Mouse (Mus musculus) limb, embryonic 11.5 days (tissue): Measurements from ENCODE around the gene Sox14. TPM values are rescaled to one million over a fixed set of nuclear protein-coding genes. Genes with fewer than 3 reads are reported as not detected.
A peak's percentile ranks its signal among the peaks of the same experiment; 100 is the strongest.

Experiments
- ATAC-seq: fragments of 200-750 bp; cut with Nextera tagmentation; 2 replicates; pipeline ENCODE4 v1.8.0; 2017; ENCODE audit warnings: low read depth; ENCODE audit not compliant: insufficient number of reproducible peaks, low FRiP score, low TSS enrichment
- DNase-seq: peaks from one replicate; pipeline ENCODE4 v3.0.0-alpha.2; 2015; ENCODE audit warnings: low spot score
- H3K27ac ChIP-seq: fragments of 300-500 bp; sonication (generic); replicated peaks from 2 replicates; pipeline ENCODE4 v1.5.1; 2014; ENCODE audit warnings: low read depth, mild to moderate bottlenecking, low read length
- H3K27me3 ChIP-seq: fragments of 300-500 bp; sonication (generic); 2 replicates; pipeline ENCODE4 v1.6.1; 2014; ENCODE audit warnings: mild to moderate bottlenecking, low read length, mixed read lengths; ENCODE audit not compliant: control insufficient read depth, insufficient read depth
- H3K36me3 ChIP-seq: fragments of 300-500 bp; sonication (generic); 2 replicates; pipeline ENCODE4 v1.6.1; 2014; ENCODE audit warnings: mild to moderate bottlenecking, low read length, moderate library complexity, mixed read lengths; ENCODE audit not compliant: control insufficient read depth, insufficient read depth
- H3K4me1 ChIP-seq: fragments of 300-500 bp; sonication (generic); 2 replicates; pipeline ENCODE4 v1.6.1; 2014; ENCODE audit warnings: low read length, mixed read lengths; ENCODE audit not compliant: control insufficient read depth, insufficient read depth
- H3K4me2 ChIP-seq: fragments of 300-500 bp; sonication (generic); 2 replicates; pipeline ENCODE4 v1.6.1; 2014; ENCODE audit warnings: low read depth, mild to moderate bottlenecking, moderate library complexity; ENCODE audit not compliant: severe bottlenecking
- H3K4me3 ChIP-seq: fragments of 300-500 bp; sonication (generic); 2 replicates; pipeline ENCODE4 v1.5.1; 2014; ENCODE audit warnings: low read depth, low read length
- H3K9ac ChIP-seq: fragments of 300-500 bp; sonication (generic); 2 replicates; pipeline ENCODE4 v1.6.1; 2014; ENCODE audit warnings: mild to moderate bottlenecking, low read length
- H3K9me3 ChIP-seq: fragments of 300-500 bp; sonication (generic); 2 replicates; pipeline ENCODE4 v1.6.1; 2016; ENCODE audit warnings: low read length; ENCODE audit not compliant: control insufficient read depth
- WGBS: fragments of 180-500 bp; shearing (Covaris S2); extraction: QIAGEN DNeasy Blood & Tissue Kit; methylation state at CpG from one replicate; pipeline ENCODE4 v1.1.7; 2014; 5-methylcytosine and 5-hydroxymethylcytosine counted together
- polyA plus RNA-seq: library from polyadenylated mRNA; unstranded; fragments of >200 nt; fragmentation: Nextera tagmentation; extraction: Ambion mirVana; gene quantifications from 2 replicates; pipeline ENCODE4 v1.2.1, GENCODE M21; 2014

The Sox14 gene
- polyA plus RNA-seq, 1 experiment from 2014 or later: 0.20 TPM

DNA sequence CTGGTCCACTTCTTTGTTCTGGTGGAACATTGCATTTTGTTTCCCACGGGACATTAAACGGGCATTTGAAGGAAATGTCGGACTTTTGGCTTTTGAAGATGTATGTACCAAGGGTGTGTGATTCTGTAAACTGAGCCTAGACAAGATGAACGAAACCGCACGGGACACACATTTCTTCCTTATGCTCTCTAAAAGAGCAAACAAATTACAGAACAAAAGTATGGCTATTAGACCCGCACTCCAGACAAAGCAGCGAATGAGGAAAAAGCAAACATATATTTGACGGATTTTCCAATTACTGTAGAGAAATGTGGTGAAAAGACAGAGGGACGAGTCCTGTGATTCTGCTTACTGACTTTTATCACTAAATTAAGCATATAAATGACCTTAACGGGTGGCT, 7.9 kb downstream of the Sox14 start:
- Histone ChIP-seq H3K9ac (no peak overlapping the region), H3K27me3 (peaks cover 71% of the 10 kb centered on the region), H3K4me1 (peaks cover 6% of the 10 kb centered on the region; the same call in 1 of the 2 replicates), H3K4me3 (no peak overlapping the region), H3K27ac (no peak overlapping the region), H3K36me3 (no peaks in the 10 kb centered on the region), H3K9me3 (no peaks in the 10 kb centered on the region), H3K4me2 (no peak overlapping the region)
- DNase-seq: peak; percentile 36
- 2% methylated on average over 11 of the region's 11 CpGs for WGBS
- ATAC-seq: no peak

DNA sequence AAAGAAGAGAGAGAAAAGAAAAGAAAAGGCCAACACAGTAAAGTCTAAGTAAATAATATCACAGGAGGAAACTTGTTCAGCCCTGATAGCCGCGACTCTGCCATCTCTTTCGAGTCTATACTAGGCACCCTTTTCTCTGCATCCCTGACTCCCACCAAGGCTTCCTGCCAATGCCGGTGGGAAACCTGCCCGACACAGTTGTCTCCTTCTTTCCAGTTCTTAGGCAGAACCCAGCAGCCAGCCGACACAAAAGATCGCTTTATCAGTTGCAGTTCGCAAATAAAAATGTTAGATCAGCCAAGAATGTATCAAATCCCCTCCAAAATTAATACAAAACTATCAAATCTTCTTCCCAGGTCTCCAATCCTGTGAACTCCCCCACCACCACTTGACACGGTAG, 13.0 kb downstream of the Sox14 start:
- ATAC-seq: no peak
- peaks cover 22% of the 10 kb centered on the region for H3K27me3 ChIP-seq
- no peak overlapping the region for H3K4me2 ChIP-seq
- no peaks in the 10 kb centered on the region for H3K4me1 ChIP-seq
- WGBS: 87% methylated on average over 9 of the region's 9 CpGs
- no peak overlapping the region for H3K9ac ChIP-seq
- no peaks in the 10 kb centered on the region for H3K36me3 ChIP-seq
- DNase-seq: no peak
- no peaks in the 10 kb centered on the region for H3K9me3 ChIP-seq
- H3K4me3 ChIP-seq: no peak overlapping the region
- H3K27ac ChIP-seq: no peak overlapping the region

DNA sequence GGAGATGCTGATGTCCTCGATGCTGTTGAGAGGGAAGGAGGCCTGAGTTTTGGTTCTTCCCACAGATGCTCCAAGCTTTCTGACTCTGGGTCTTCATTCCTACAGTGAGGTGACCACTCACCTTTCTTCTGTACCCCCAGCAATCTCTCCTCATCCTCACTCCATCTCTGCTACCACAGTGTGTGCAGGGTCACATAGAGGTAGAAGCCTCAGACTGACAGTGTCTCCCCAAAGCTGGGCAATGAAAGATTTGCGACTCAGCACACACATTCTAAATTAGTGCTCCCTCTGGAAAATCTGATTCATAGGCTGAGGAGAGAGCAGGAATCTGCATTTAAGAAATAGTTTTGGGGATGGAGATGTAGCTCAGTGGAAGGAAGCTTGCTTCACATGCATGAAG, 21.5 kb downstream of the Sox14 start:
- Histone ChIP-seq H3K4me3 (no peak overlapping the region), H3K36me3 (no peaks in the 10 kb centered on the region), H3K27me3 (no peaks in the 10 kb centered on the region), H3K9me3 (no peaks in the 10 kb centered on the region), H3K4me1 (no peaks in the 10 kb centered on the region), H3K27ac (no peak overlapping the region), H3K4me2 (no peak overlapping the region), H3K9ac (no peak overlapping the region)
- no peak for ATAC-seq
- 82% methylated on average over 2 of the region's 2 CpGs for WGBS
- no peak for DNase-seq

DNA sequence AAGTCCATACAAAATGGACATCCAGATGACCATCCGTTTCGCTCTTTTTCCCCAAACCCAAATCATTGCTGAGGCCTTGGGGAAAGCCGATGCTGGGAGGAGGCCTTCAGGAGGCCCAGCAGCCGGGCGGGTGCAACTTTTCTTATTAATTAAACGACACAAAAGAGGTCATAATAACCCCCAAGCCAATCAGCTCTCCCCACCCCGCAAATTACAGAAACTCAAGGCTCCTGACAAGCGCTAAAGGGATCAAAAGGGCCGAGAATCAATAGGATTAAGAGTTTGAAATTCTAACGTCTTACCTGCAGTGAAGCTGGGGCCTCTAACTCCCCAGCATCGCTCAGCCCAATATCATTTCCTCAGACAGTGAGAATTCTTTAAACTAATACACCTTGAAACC, 22.6 kb downstream of the Sox14 start:
- H3K4me3 ChIP-seq: no peak overlapping the region
- no peak for DNase-seq
- 55% methylated on average over 11 of the region's 11 CpGs for WGBS
- H3K9ac ChIP-seq: no peak overlapping the region
- no peak overlapping the region for H3K27ac ChIP-seq
- no peaks in the 10 kb centered on the region for H3K4me1 ChIP-seq
- no peaks in the 10 kb centered on the region for H3K36me3 ChIP-seq
- no peaks in the 10 kb centered on the region for H3K27me3 ChIP-seq
- no peaks in the 10 kb centered on the region for H3K9me3 ChIP-seq
- H3K4me2 ChIP-seq: no peak overlapping the region
- no peak for ATAC-seq

- Histone ChIP-seq H3K9me3 (no peaks in the 10 kb centered on the region), H3K4me1 (no peaks in the 10 kb centered on the region), H3K27ac (no peak overlapping the region), H3K27me3 (no peaks in the 10 kb centered on the region), H3K4me3 (no peak overlapping the region), H3K9ac (no peak overlapping the region), H3K36me3 (no peaks in the 10 kb centered on the region), H3K4me2 (no peak overlapping the region)
- 85% methylated on average over 7 of the region's 7 CpGs for WGBS
- DNase-seq (no peak), ATAC-seq (no peak)
Measured at GRCm38 (mm10) chr9:99850354-99850753, 25.6 kb downstream of the Sox14 start.

- no peak overlapping the region for H3K9ac ChIP-seq
- H3K4me3 ChIP-seq: no peak overlapping the region
- no peaks in the 10 kb centered on the region for H3K27me3 ChIP-seq
- ATAC-seq (no peak), DNase-seq (no peak)
- H3K4me2 ChIP-seq: no peak overlapping the region
- H3K36me3 ChIP-seq: no peaks in the 10 kb centered on the region
- H3K9me3 ChIP-seq: no peaks in the 10 kb centered on the region
- no peak overlapping the region for H3K27ac ChIP-seq
- no peaks in the 10 kb centered on the region for H3K4me1 ChIP-seq
- whole genome bisulfite sequencing: 58% methylated on average over 8 of the region's 8 CpGs
Measured at GRCm38 (mm10) chr9:99848327-99848726, 27.6 kb downstream of the Sox14 start.

DNA sequence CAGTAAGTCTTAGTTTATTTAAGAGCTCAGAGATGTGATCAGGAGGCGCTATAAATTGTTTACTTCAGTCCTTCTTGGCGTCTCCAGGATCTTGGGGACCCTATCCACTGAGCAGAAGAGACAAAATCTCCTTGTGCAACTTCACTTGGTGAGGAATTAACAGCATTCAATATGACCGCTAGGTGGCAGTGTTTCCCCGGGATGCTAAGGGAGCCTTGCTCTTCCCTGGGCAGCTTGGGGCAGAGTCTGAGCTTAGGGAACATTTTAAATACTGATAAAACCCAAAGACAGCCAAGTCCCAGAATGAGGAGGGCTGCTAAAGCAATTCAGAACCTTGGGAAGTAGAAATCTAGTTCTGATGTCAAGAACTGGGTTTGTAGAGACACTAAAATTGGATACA, 29.1 kb downstream of the Sox14 start:
- 2% methylated on average over 4 of the region's 4 CpGs for WGBS
- DNase-seq (peak; percentile 88), ATAC-seq (no peak)
- H3K9ac ChIP-seq: no peak overlapping the region
- no peak overlapping the region for H3K4me2 ChIP-seq
- no peak overlapping the region for H3K27ac ChIP-seq
- H3K4me1 ChIP-seq: no peaks in the 10 kb centered on the region
- no peaks in the 10 kb centered on the region for H3K9me3 ChIP-seq
- H3K4me3 ChIP-seq: no peak overlapping the region
- H3K27me3 ChIP-seq: no peaks in the 10 kb centered on the region
- H3K36me3 ChIP-seq: no peaks in the 10 kb centered on the region

DNA sequence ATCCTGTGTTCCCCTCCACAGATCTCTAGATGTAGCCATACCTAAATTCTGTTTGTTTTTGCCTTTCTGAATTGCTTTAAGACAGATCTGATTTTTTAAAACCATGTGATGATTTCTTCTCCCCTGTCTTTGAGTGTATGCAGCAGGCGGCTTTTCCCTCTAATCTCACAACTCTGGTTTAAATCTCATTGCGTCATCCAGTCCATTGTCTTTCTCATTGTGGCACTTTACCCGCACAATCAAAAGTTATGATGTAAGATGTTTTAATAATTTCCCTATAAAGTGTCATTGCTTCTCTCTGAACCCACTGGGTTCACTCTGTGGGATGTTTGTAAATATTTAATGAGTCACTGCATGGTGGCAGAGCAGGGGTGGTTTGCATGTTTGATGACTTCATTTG, 36.6 kb downstream of the Sox14 start:
- 88% methylated on average over 3 of the region's 3 CpGs for WGBS
- no peaks in the 10 kb centered on the region for H3K4me1 ChIP-seq
- H3K4me3 ChIP-seq: no peak overlapping the region
- no peak overlapping the region for H3K9ac ChIP-seq
- H3K27ac ChIP-seq: no peak overlapping the region
- no peak overlapping the region for H3K4me2 ChIP-seq
- DNase-seq (no peak), ATAC-seq (no peak)
- H3K27me3 ChIP-seq: no peaks in the 10 kb centered on the region
- no peaks in the 10 kb centered on the region for H3K36me3 ChIP-seq
- no peaks in the 10 kb centered on the region for H3K9me3 ChIP-seq

GRCm38 (mm10) chr9:99838877-99839276, 37.1 kb downstream of the Sox14 start:
- DNase-seq: no peak
- H3K4me2 ChIP-seq: no peak overlapping the region
- H3K36me3 ChIP-seq: no peaks in the 10 kb centered on the region
- H3K9ac ChIP-seq: no peak overlapping the region
- no peak for ATAC-seq
- H3K27ac ChIP-seq: no peak overlapping the region
- no peaks in the 10 kb centered on the region for H3K9me3 ChIP-seq
- 74% methylated on average over 7 of the region's 7 CpGs for WGBS
- H3K4me3 ChIP-seq: no peak overlapping the region
- H3K27me3 ChIP-seq: no peaks in the 10 kb centered on the region
- no peaks in the 10 kb centered on the region for H3K4me1 ChIP-seq
